20 mouse cellular contexts compared by ENCODE assay signal in the genomic region with DNA sequence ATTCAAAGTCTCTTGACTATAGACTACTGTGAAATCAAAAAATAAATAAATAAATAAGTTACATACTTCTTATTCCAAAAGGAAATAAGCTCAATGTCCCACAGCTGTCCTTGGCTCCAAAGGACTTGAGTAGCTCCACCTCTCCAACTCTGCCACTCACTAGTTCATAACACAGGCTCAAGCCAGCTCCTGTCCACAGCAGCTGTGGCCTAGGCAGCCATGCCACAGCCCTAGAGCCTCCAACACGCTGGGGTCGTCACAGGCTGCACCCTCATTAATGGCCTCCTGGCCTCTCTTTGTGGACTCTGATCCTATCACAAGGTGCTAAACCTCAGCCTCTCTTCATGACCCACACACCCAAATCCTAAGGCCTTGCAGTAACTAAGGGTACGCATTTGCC. TPM values are rescaled to one million over a fixed set of nuclear protein-coding genes. Genes with fewer than 3 reads are reported as not detected.
DNase-seq lines count a peak whose midpoint lies in the region; ATAC-seq and TF ChIP-seq lines count a peak whose summit lies in the region.
"Had no signal": no experiment of that assay in that cellular context is flagged by ENCODE, and none has a peak within 500 bp of the region (broad histone marks: within the 10 kb centered on the region; RNA-seq: fewer than 3 reads in every experiment).

No protein-coding gene starts in this region.

- no peak for ATAC-seq in kidney, postnatal 0 days (replicated peaks; ENCODE audit: low FRiP score, low read depth)
- 0 out of 2 replicates have a peak, but pooled peaks have one; percentile 42 for ATAC-seq in intestine, embryonic 14.5 days (replicated peaks; ENCODE audit: low FRiP score, low TSS enrichment, low read depth)
- ATAC-seq in forebrain, embryonic 16.5 days = no peak
- ATAC-seq: CD4-positive, CD25-positive, alpha-beta regulatory T cell, adult 4 months; forebrain, embryonic 13.5 days had no signal

- TF ChIP-seq CTCF in kidney, postnatal 0 days (IDR thresholded peaks at IDR 0.05; ENCODE audit: low read depth) = no peak

- H3ac ChIP-seq in myocyte (ENCODE audit: control insufficient read depth, insufficient read length) = no peak overlapping the region

- H3K4me2 ChIP-seq in kidney, postnatal 0 days (ENCODE audit: low read length) = no peak overlapping the region
- no peak overlapping the region for H3K4me2 ChIP-seq in intestine, embryonic 14.5 days (ENCODE audit: low read length)
- H3K4me2 ChIP-seq in myocyte (ENCODE audit: low read depth) = no peak overlapping the region
- no peak overlapping the region for H3K4me2 ChIP-seq in forebrain, embryonic 16.5 days (ENCODE audit: low read length)
- H3K4me2 ChIP-seq: forebrain, embryonic 13.5 days; heart, embryonic 13.5 days; hindbrain, embryonic 13.5 days had no signal

- DNase-seq in adrenal gland, adult 2 months = peak; percentile 45
- no peak for DNase-seq in adrenal gland, postnatal 14 days
- DNase-seq in kidney, postnatal 0 days (ENCODE audit: low spot score) = no peak
- no peak for DNase-seq in kidney, adult 18-20 months
- DNase-seq in intestine, embryonic 14.5 days (ENCODE audit: low spot score) = no peak
- DNase-seq: adrenal gland, postnatal 25 days; B cell, adult 2 months; cerebellum, adult 18-20 months; cerebellum, postnatal 10 days; gastrocnemius, postnatal 36 days; heart, adult 11 months; heart, postnatal 10 days had no signal

- peaks cover 12% of the 10 kb centered on the region; the same call in 1 of the 2 replicates for H3K4me1 ChIP-seq in kidney, postnatal 0 days (replicated peaks; ENCODE audit: insufficient read depth, low read length)
- peaks cover 26% of the 10 kb centered on the region for H3K4me1 ChIP-seq in intestine, embryonic 14.5 days (replicated peaks; ENCODE audit: control insufficient read depth, insufficient read depth, low read length)
- H3K4me1 ChIP-seq in forebrain, embryonic 16.5 days (replicated peaks; ENCODE audit: control insufficient read depth, insufficient read depth, low read length) = 0 out of 2 replicates have a peak, but pooled peaks cover 2% of the 10 kb centered on the region

- no peak overlapping the region for H3K9ac ChIP-seq in kidney, postnatal 0 days (ENCODE audit: low read depth, low read length)
- no peak overlapping the region for H3K9ac ChIP-seq in intestine, embryonic 14.5 days (ENCODE audit: low read length)
- no peak overlapping the region for H3K9ac ChIP-seq in forebrain, embryonic 16.5 days (replicated peaks; ENCODE audit: low read depth, low read length)
- H3K9ac ChIP-seq: forebrain, embryonic 13.5 days; heart, embryonic 13.5 days; hindbrain, embryonic 13.5 days had no signal

- peak overlapping the region; percentile 36; the same call in 1 of the 2 replicates for H3K27ac ChIP-seq in kidney, postnatal 0 days
- no peak overlapping the region for H3K27ac ChIP-seq in intestine, embryonic 14.5 days (ENCODE audit: low read depth)
- H3K27ac ChIP-seq in forebrain, embryonic 16.5 days (ENCODE audit: low read length) = no peak overlapping the region
- H3K27ac ChIP-seq: embryonic facial prominence, embryonic 10.5 days; forebrain, embryonic 13.5 days; heart, embryonic 13.5 days; hindbrain, embryonic 13.5 days had no signal

- H3K4me3 ChIP-seq in kidney, postnatal 0 days (replicated peaks; ENCODE audit: low read depth, low read length) = no peak overlapping the region
- H3K4me3 ChIP-seq in intestine, embryonic 14.5 days (ENCODE audit: low read depth, low read length) = no peak overlapping the region
- no peak overlapping the region for H3K4me3 ChIP-seq in myocyte
- H3K4me3 ChIP-seq in forebrain, embryonic 16.5 days (replicated peaks; ENCODE audit: low read length) = no peak overlapping the region
- H3K4me3 ChIP-seq: embryonic facial prominence, embryonic 10.5 days; forebrain, embryonic 13.5 days; heart, embryonic 13.5 days; hindbrain, embryonic 13.5 days had no signal

- 71% methylated on average over 3 of the region's 3 CpGs for WGBS in kidney, postnatal 0 days
- WGBS in intestine, embryonic 14.5 days = 75% methylated on average over 3 of the region's 3 CpGs
- WGBS in forebrain, embryonic 16.5 days = 93% methylated on average over 3 of the region's 3 CpGs

- H3K36me3 ChIP-seq in kidney, postnatal 0 days (ENCODE audit: insufficient read depth, low read length) = 0 out of 2 replicates have a peak, but pooled peaks cover 6% of the 10 kb centered on the region
- H3K36me3 ChIP-seq in intestine, embryonic 14.5 days (ENCODE audit: control insufficient read depth, insufficient read depth, low read length) = 0 out of 2 replicates have a peak, but pooled peaks cover 6% of the 10 kb centered on the region
- no peaks in the 10 kb centered on the region for H3K36me3 ChIP-seq in myocyte (ENCODE audit: control insufficient read depth, insufficient read depth)
- no peaks in the 10 kb centered on the region for H3K36me3 ChIP-seq in forebrain, embryonic 16.5 days (ENCODE audit: control insufficient read depth, insufficient read depth)
- H3K36me3 ChIP-seq: embryonic facial prominence, embryonic 10.5 days; G1E; hindbrain, embryonic 13.5 days had no signal

- no peaks in the 10 kb centered on the region for H3K9me3 ChIP-seq in kidney, postnatal 0 days (replicated peaks; ENCODE audit: low read length)
- H3K9me3 ChIP-seq in intestine, embryonic 14.5 days (ENCODE audit: control insufficient read depth, low read length) = no peaks in the 10 kb centered on the region
- no peaks in the 10 kb centered on the region for H3K9me3 ChIP-seq in forebrain, embryonic 16.5 days (ENCODE audit: control insufficient read depth, low read length)
- H3K9me3 ChIP-seq: embryonic facial prominence, embryonic 10.5 days; forebrain, embryonic 13.5 days; heart, embryonic 13.5 days; hindbrain, embryonic 13.5 days had no signal

- peaks cover 26% of the 10 kb centered on the region for H3K79me2 ChIP-seq in myocyte (ENCODE audit: control insufficient read depth, insufficient read depth)

- H3K27me3 ChIP-seq in kidney, postnatal 0 days (ENCODE audit: insufficient read depth, low read length) = no peaks in the 10 kb centered on the region
- H3K27me3 ChIP-seq in intestine, embryonic 14.5 days (replicated peaks; ENCODE audit: control insufficient read depth, insufficient read depth, low read length) = no peaks in the 10 kb centered on the region
- no peaks in the 10 kb centered on the region for H3K27me3 ChIP-seq in myocyte (ENCODE audit: control insufficient read depth, insufficient read depth, insufficient read length)
- no peaks in the 10 kb centered on the region for H3K27me3 ChIP-seq in forebrain, embryonic 16.5 days (replicated peaks; ENCODE audit: control insufficient read depth, insufficient read depth, low read length)
- H3K27me3 ChIP-seq: forebrain, embryonic 13.5 days; heart, embryonic 13.5 days; hindbrain, embryonic 13.5 days had no signal

- TF ChIP-seq POLR2A in myocyte (IDR thresholded peaks at IDR 0.05; ENCODE audit: insufficient read length, low read depth) = no peak

TF ChIP-seq in myocyte, 11 proteins besides CTCF, POLR2A, EP300 and RAD21:
- TF ChIP-seq SRF (IDR thresholded peaks at IDR 0.05; ENCODE audit: control insufficient read depth, insufficient read length, low read depth) (no peak), POLR2AphosphoS2 (IDR thresholded peaks at IDR 0.05; ENCODE audit: insufficient read length, low read depth) (peak; percentile 53), MYOG (IDR thresholded peaks at IDR 0.05; ENCODE audit: control insufficient read depth in 1 of 3, insufficient read depth in 1 of 3, insufficient read length in 2 of 3, low read depth in 2 of 3) (peak in 1 of 3 experiments; percentile 21)
TF ChIP-seq in myocyte: peak in this region for 2.

RNA-seq across cellular contexts. Expression of a gene that starts 18.7 kb away (rescaled TPM):
- 10 to 100 TPM; 57.2 to 67.7 TPM for total RNA-seq in adrenal gland, adult 2 months (2021)
- 39.2 and 44.2 TPM in 2 replicates for polyA plus RNA-seq in adrenal gland, adult 2 months (2012; rRNA removed)
- total RNA-seq in adrenal gland, postnatal 14 days (2021) = 36.9 and 38.4 TPM in 2 replicates
- polyA plus RNA-seq in kidney, postnatal 0 days (2015; fragmentation: Nextera tagmentation; extraction: Ambion mirVana) = 17.6 and 18.2 TPM in 2 replicates
- 25.7 and 26.7 TPM in 2 replicates for polyA plus RNA-seq in intestine, embryonic 14.5 days (2014; fragmentation: Nextera tagmentation; extraction: Ambion mirVana)
- polyA plus RNA-seq in myocyte (2012; fragmentation: generic; extraction: Trizol) = 23.4 TPM
- 8.8 TPM in 2 replicates for polyA plus RNA-seq in forebrain, embryonic 16.5 days (2015; fragmentation: Nextera tagmentation; extraction: Ambion mirVana)
- polyA plus RNA-seq: G1E had no signal
